Comparison of ENCODE assay signal across 22 mouse cellular contexts in genomic region chr4:119238661-119239060, GRCm38 (mm10). TPM values are rescaled to one million over a fixed set of nuclear protein-coding genes. Genes with fewer than 3 reads are reported as not detected.
DNase-seq lines count a peak whose midpoint lies in the region; ATAC-seq and TF ChIP-seq lines count a peak whose summit lies in the region.
"Had no signal": no experiment of that assay in that cellular context is flagged by ENCODE, and none has a peak within 500 bp of the region (broad histone marks: within the 10 kb centered on the region; RNA-seq: fewer than 3 reads in every experiment).

No protein-coding gene starts in this region.

- no peak overlapping the region for H3K9ac ChIP-seq in forebrain, embryonic 12.5 days
- no peak overlapping the region for H3K9ac ChIP-seq in forebrain, embryonic 14.5 days (ENCODE audit: low read length)
- H3K9ac ChIP-seq in liver, embryonic 16.5 days (ENCODE audit: low read depth, low read length): no peak overlapping the region
- H3K9ac ChIP-seq: embryonic facial prominence, embryonic 15.5 days; lung, embryonic 14.5 days had no signal

- no peak overlapping the region for H3K4me2 ChIP-seq in forebrain, embryonic 12.5 days
- H3K4me2 ChIP-seq in forebrain, embryonic 14.5 days (ENCODE audit: low read length): no peak overlapping the region
- peak overlapping the region; percentile 45 for H3K4me2 ChIP-seq in liver, embryonic 16.5 days (ENCODE audit: low read depth, low read length)
- H3K4me2 ChIP-seq: lung, embryonic 14.5 days had no signal

- intact Hi-C loops in left cerebral cortex, adult 2 months (cut with DNase I): no loop called here

- H3K4me3 ChIP-seq in forebrain, embryonic 12.5 days (replicated peaks): no peak overlapping the region
- H3K4me3 ChIP-seq in forebrain, embryonic 14.5 days (ENCODE audit: low read depth, low read length): no peak overlapping the region
- no peak overlapping the region for H3K4me3 ChIP-seq in left cerebral cortex, adult 2 months
- no peak overlapping the region for H3K4me3 ChIP-seq in bone marrow macrophage, adult 2 months (ENCODE audit: insufficient read depth, low read length)
- H3K4me3 ChIP-seq in liver, embryonic 16.5 days (ENCODE audit: low read depth, low read length): peak overlapping the region; percentile 35
- H3K4me3 ChIP-seq: embryonic facial prominence, embryonic 15.5 days had no signal

- H3K9me3 ChIP-seq in forebrain, embryonic 12.5 days: no peaks in the 10 kb centered on the region
- H3K9me3 ChIP-seq in forebrain, embryonic 14.5 days (replicated peaks; ENCODE audit: control insufficient read depth, low read length): no peaks in the 10 kb centered on the region
- no peaks in the 10 kb centered on the region for H3K9me3 ChIP-seq in liver, embryonic 16.5 days (replicated peaks; ENCODE audit: control insufficient read depth, low read length)
- H3K9me3 ChIP-seq: embryonic facial prominence, embryonic 15.5 days had no signal

- WGBS in forebrain, embryonic 12.5 days: 78% methylated on average over 3 of the region's 3 CpGs
- WGBS in forebrain, embryonic 14.5 days: 72% methylated on average over 3 of the region's 3 CpGs
- 49% methylated on average over 3 of the region's 3 CpGs for WGBS in liver, embryonic 16.5 days (ENCODE audit: insufficient replicate concordance)

- DNase-seq in forebrain, embryonic 14.5 days (ENCODE audit: low spot score): no peak
- DNase-seq in left cerebral cortex, adult 2 months (ENCODE audit: extremely low spot score in 1 of 2, low spot score in 2 of 2): no peak
- DNase-seq in left cerebral cortex, adult 8-10 months (ENCODE audit: low spot score in 2 of 2): no peak
- no peak for DNase-seq in adrenal gland, postnatal 10 days
- DNase-seq in right cerebral cortex, postnatal 4 days: no peak
- DNase-seq: adrenal gland, postnatal 25 days; cerebellum, adult 11-12 months; left cerebral cortex, postnatal 4 days had no signal

- ATAC-seq in forebrain, embryonic 12.5 days (ENCODE audit: low FRiP score): 0 out of 2 replicates have a peak, but pooled peaks have one; percentile 30
- ATAC-seq in forebrain, embryonic 14.5 days: no peak
- ATAC-seq in liver, embryonic 16.5 days (ENCODE audit: low read depth): peak; percentile 53

- peaks cover 14% of the 10 kb centered on the region for H3K4me1 ChIP-seq in forebrain, embryonic 12.5 days
- peaks cover 6% of the 10 kb centered on the region; the same call in 1 of the 2 replicates for H3K4me1 ChIP-seq in forebrain, embryonic 14.5 days (ENCODE audit: control insufficient read depth, insufficient read depth, low read length)
- peaks cover 5% of the 10 kb centered on the region for H3K4me1 ChIP-seq in bone marrow macrophage, adult 2 months (ENCODE audit: control insufficient read depth, insufficient read depth, low read length)
- peaks cover 13% of the 10 kb centered on the region for H3K4me1 ChIP-seq in liver, embryonic 16.5 days (ENCODE audit: control insufficient read depth, low read depth, low read length)

- TF ChIP-seq CTCF in left cerebral cortex, adult 2 months (IDR thresholded peaks at IDR 0.05): no peak
- TF ChIP-seq CTCF in bone marrow macrophage, adult 2 months (IDR thresholded peaks at IDR 0.05; ENCODE audit: low read depth, low read length): 0 out of 2 replicates have a peak, but pooled peaks have one; percentile 0

- peaks cover 5% of the 10 kb centered on the region for H3K27me3 ChIP-seq in forebrain, embryonic 12.5 days
- no peaks in the 10 kb centered on the region for H3K27me3 ChIP-seq in forebrain, embryonic 14.5 days (replicated peaks; ENCODE audit: control insufficient read depth, insufficient read depth, low read length)
- peaks cover 3% of the 10 kb centered on the region; the same call in 1 of the 2 replicates for H3K27me3 ChIP-seq in liver, embryonic 16.5 days (ENCODE audit: control insufficient read depth, insufficient read depth, low read depth, low read length)
- H3K27me3 ChIP-seq: embryonic facial prominence, embryonic 15.5 days had no signal

- no peak for TF ChIP-seq POLR2A in bone marrow macrophage, adult 2 months (IDR thresholded peaks at IDR 0.05; ENCODE audit: borderline replicate concordance, low read depth, low read length)

- H3K27ac ChIP-seq in forebrain, embryonic 12.5 days: 0 out of 2 replicates have a peak overlapping the region, but pooled peaks have one; percentile 42
- no peak overlapping the region for H3K27ac ChIP-seq in forebrain, embryonic 14.5 days (ENCODE audit: low read depth, low read length)
- 0 out of 2 replicates have a peak overlapping the region, but pooled peaks have one; percentile 3 for H3K27ac ChIP-seq in left cerebral cortex, adult 2 months
- no peak overlapping the region for H3K27ac ChIP-seq in bone marrow macrophage, adult 2 months (ENCODE audit: insufficient read depth, low read depth, low read length)
- H3K27ac ChIP-seq in liver, embryonic 16.5 days (ENCODE audit: low read length): no peak overlapping the region

- H3K36me3 ChIP-seq in forebrain, embryonic 12.5 days (replicated peaks): peaks cover 23% of the 10 kb centered on the region
- H3K36me3 ChIP-seq in forebrain, embryonic 14.5 days (ENCODE audit: control insufficient read depth, insufficient read depth, low read length): peaks cover 31% of the 10 kb centered on the region
- no peaks in the 10 kb centered on the region for H3K36me3 ChIP-seq in liver, embryonic 16.5 days (ENCODE audit: control insufficient read depth, insufficient read depth)

RNA-seq across cellular contexts. Expression of gene P3h1, which starts 5.9 kb away (rescaled TPM):
- 10.3 and 15.7 TPM in 2 replicates for polyA plus RNA-seq in forebrain, embryonic 12.5 days (2016; fragmentation: Nextera tagmentation; extraction: Ambion mirVana)
- polyA plus RNA-seq in forebrain, embryonic 14.5 days (2014; fragmentation: Nextera tagmentation; extraction: Ambion mirVana): 8.0 and 9.5 TPM in 2 replicates
- 1 to 10 TPM; 8.0 to 8.9 TPM for total RNA-seq in left cerebral cortex, adult 2 months (2021)
- total RNA-seq in left cerebral cortex, adult 8-10 months (2022): 1 to 10 TPM; 7.0 to 8.9 (median 8.0) TPM
- polyA plus RNA-seq in bone marrow macrophage, adult 2 months (2012; ENCODE audit: insufficient read depth, insufficient read length, missing spikeins): 12.2 and 13.1 TPM in 2 replicates
- 6.7 and 9.0 TPM in 2 replicates for polyA plus RNA-seq in liver, embryonic 16.5 days (2015; fragmentation: Nextera tagmentation; extraction: Ambion mirVana)
- 10 to 100 TPM; 26.2 to 29.3 TPM for total RNA-seq in adrenal gland, postnatal 10 days (2021)

RNA-seq across cellular contexts. Expression of gene AU022252, which starts 6.1 kb away (rescaled TPM):
- polyA plus RNA-seq in forebrain, embryonic 12.5 days (2016; fragmentation: Nextera tagmentation; extraction: Ambion mirVana): 36.2 and 37.8 TPM in 2 replicates
- polyA plus RNA-seq in forebrain, embryonic 14.5 days (2014; fragmentation: Nextera tagmentation; extraction: Ambion mirVana): 25.5 and 28.8 TPM in 2 replicates
- 10 to 100 TPM; 28.5 to 30.4 TPM for total RNA-seq in left cerebral cortex, adult 2 months (2021)
- total RNA-seq in left cerebral cortex, adult 8-10 months (2022): 10 to 100 TPM; 21.6 to 30.7 (median 28.2) TPM
- 7.0 and 9.7 TPM in 2 replicates for polyA plus RNA-seq in bone marrow macrophage, adult 2 months (2012; ENCODE audit: insufficient read depth, insufficient read length, missing spikeins)
- polyA plus RNA-seq in liver, embryonic 16.5 days (2015; fragmentation: Nextera tagmentation; extraction: Ambion mirVana): 10.0 and 11.6 TPM in 2 replicates
- 10 to 100 TPM; 24.9 to 25.6 TPM for total RNA-seq in adrenal gland, postnatal 10 days (2021)

RNA-seq across cellular contexts. Expression of gene Cldn19, which starts 16.6 kb away (rescaled TPM):
- polyA plus RNA-seq in forebrain, embryonic 12.5 days (2016; fragmentation: Nextera tagmentation; extraction: Ambion mirVana): 0.18 and 0.59 TPM in 2 replicates
- 0.13 and 0.35 TPM in 2 replicates for polyA plus RNA-seq in forebrain, embryonic 14.5 days (2014; fragmentation: Nextera tagmentation; extraction: Ambion mirVana)
- total RNA-seq in left cerebral cortex, adult 2 months (2021): under 1 TPM; 0.18 to 0.30 TPM
- total RNA-seq in left cerebral cortex, adult 8-10 months (2022): under 1 TPM in 3 of 4 experiments, not detected in 1; 0.13 to 0.60 (median 0.53) TPM
- polyA plus RNA-seq in bone marrow macrophage, adult 2 months (2012; ENCODE audit: insufficient read depth, insufficient read length, missing spikeins): not detected in 2 replicates
- polyA plus RNA-seq in liver, embryonic 16.5 days (2015; fragmentation: Nextera tagmentation; extraction: Ambion mirVana): not detected in 2 replicates
- total RNA-seq in adrenal gland, postnatal 10 days (2021): under 1 TPM; 0.54 to 0.64 TPM
- total RNA-seq: common myeloid progenitor, adult 5-6 weeks; granulocyte monocyte progenitor cell, adult 5-6 weeks; megakaryocyte-erythroid progenitor cell, adult 5-6 weeks had no signal
- polyA plus RNA-seq: heart, postnatal 0 days; inflammation-experienced regulatory T-cells, adult 6 months; lung, embryonic 14.5 days; neural tube, embryonic 11.5 days; small intestine, adult 2 months; stomach, embryonic 14.5 days had no signal

RNA-seq across cellular contexts. Expression of gene Tmem269, which starts 20.6 kb away (rescaled TPM):
- not detected in 2 replicates for polyA plus RNA-seq in forebrain, embryonic 12.5 days (2016; fragmentation: Nextera tagmentation; extraction: Ambion mirVana)
- polyA plus RNA-seq in forebrain, embryonic 14.5 days (2014; fragmentation: Nextera tagmentation; extraction: Ambion mirVana): 0.22 and 0.48 TPM in 2 replicates
- total RNA-seq in left cerebral cortex, adult 2 months (2021): under 1 TPM; 0.44 to 0.57 TPM
- under 1 TPM; 0.37 to 0.72 (median 0.55) TPM for total RNA-seq in left cerebral cortex, adult 8-10 months (2022)
- polyA plus RNA-seq in bone marrow macrophage, adult 2 months (2012; ENCODE audit: insufficient read depth, insufficient read length, missing spikeins): not detected in 2 replicates
- polyA plus RNA-seq in liver, embryonic 16.5 days (2015; fragmentation: Nextera tagmentation; extraction: Ambion mirVana): not detected in 2 replicates
- total RNA-seq in adrenal gland, postnatal 10 days (2021): under 1 TPM; 0.27 to 0.39 TPM
- total RNA-seq: adrenal gland, postnatal 25 days; granulocyte monocyte progenitor cell, adult 5-6 weeks; megakaryocyte-erythroid progenitor cell, adult 5-6 weeks had no signal
- polyA plus RNA-seq: heart, postnatal 0 days; inflammation-experienced regulatory T-cells, adult 6 months; kidney, embryonic 16.5 days; lung, embryonic 14.5 days; neural tube, embryonic 11.5 days; stomach, embryonic 14.5 days had no signal

RNA-seq across cellular contexts. Expression of gene Svbp, which starts 43.6 kb away (rescaled TPM):
- 156 and 162 TPM in 2 replicates for polyA plus RNA-seq in forebrain, embryonic 12.5 days (2016; fragmentation: Nextera tagmentation; extraction: Ambion mirVana)
- polyA plus RNA-seq in forebrain, embryonic 14.5 days (2014; fragmentation: Nextera tagmentation; extraction: Ambion mirVana): 290 and 301 TPM in 2 replicates
- total RNA-seq in left cerebral cortex, adult 2 months (2021): 10 to 100 TPM; 15.1 to 17.2 TPM
- 10 to 100 TPM; 15.2 to 18.2 (median 16.4) TPM for total RNA-seq in left cerebral cortex, adult 8-10 months (2022)
- polyA plus RNA-seq in bone marrow macrophage, adult 2 months (2012; ENCODE audit: insufficient read depth, insufficient read length, missing spikeins): 36.6 and 41.1 TPM in 2 replicates
- polyA plus RNA-seq in liver, embryonic 16.5 days (2015; fragmentation: Nextera tagmentation; extraction: Ambion mirVana): 69.6 and 79.2 TPM in 2 replicates
- 10 to 100 TPM; 24.6 to 27.8 TPM for total RNA-seq in adrenal gland, postnatal 10 days (2021)

Comparison
In these comparisons a context has a peak if more than half of its experiments do, and no peak if none do; other contexts are left out.
1. H3K27ac ChIP-seq: peak in forebrain, embryonic 12.5 days (single experiment) and left cerebral cortex, adult 2 months (single experiment); none in forebrain, embryonic 14.5 days (single experiment), bone marrow macrophage, adult 2 months (single experiment) and liver, embryonic 16.5 days (single experiment).